Mouse (Mus musculus): ENCODE data around the gene Mvp.

DNA sequence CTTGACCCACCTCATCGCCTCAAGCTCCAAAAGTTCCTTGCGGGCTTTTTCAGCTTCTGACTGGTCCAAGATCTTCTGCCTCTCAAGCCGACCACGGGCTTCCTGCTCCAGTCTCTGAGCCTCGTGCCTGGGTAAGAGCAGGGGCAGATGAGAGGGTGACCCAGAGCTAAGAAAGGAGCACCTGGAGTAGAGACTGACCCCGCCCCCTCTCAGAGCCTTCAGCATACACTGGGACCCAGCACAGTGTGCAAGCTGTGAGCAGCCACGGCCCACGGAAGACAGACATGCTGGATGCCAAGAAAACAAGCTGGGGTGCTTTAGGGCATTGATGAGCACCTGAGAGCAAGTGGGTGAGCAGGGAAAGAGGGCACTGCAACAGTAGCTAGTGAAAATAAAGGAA, 25.6 kb downstream of the Mvp start:
- TF ChIP-seq CTCF (IDR thresholded peaks at IDR 0.05; ENCODE audit: low read depth, low read length) (no peak), POLR2A (IDR thresholded peaks at IDR 0.05; ENCODE audit: extremely low read depth, insufficient read depth, low read length) (no peak)
